Mouse (Mus musculus): ENCODE data around the gene Gabarapl1.

GRCm38 (mm10) chr6:129547277-129547676 lies 14.3 kb downstream of the Gabarapl1 start:
- TF ChIP-seq CTCF (IDR thresholded peaks at IDR 0.05; ENCODE audit: control insufficient read depth, insufficient read depth, insufficient read length) (no peak), MYOD1 (IDR thresholded peaks at IDR 0.05; ENCODE audit: control insufficient read depth, insufficient read length, low read depth) (no peak), MAX (IDR thresholded peaks at IDR 0.05) (no peak)
